In genomic region chr2:168252639-168253292, GRCm38 (mm10) we compare ENCODE assay signal across 9 mouse cellular contexts. TPM values are rescaled to one million over a fixed set of nuclear protein-coding genes. Genes with fewer than 3 reads are reported as not detected.
A peak's percentile ranks its signal among the peaks of the same experiment; 100 is the strongest.
DNase-seq lines count a peak whose midpoint lies in the region; ATAC-seq and TF ChIP-seq lines count a peak whose summit lies in the region.
"Had no signal": no experiment of that assay in that cellular context is flagged by ENCODE, and none has a peak within 500 bp of the region (broad histone marks: within the 10 kb centered on the region; RNA-seq: fewer than 3 reads in every experiment).

No protein-coding gene starts in this region.

- H3K4me3 ChIP-seq in forebrain, postnatal 0 days (ENCODE audit: low read depth, low read length), result no peak overlapping the region
- H3K4me3 ChIP-seq in limb, embryonic 15.5 days, result no peak overlapping the region

- H3K4me2 ChIP-seq in forebrain, postnatal 0 days (ENCODE audit: low read depth), result no peak overlapping the region
- peak overlapping the region; percentile 13; the same call in 1 of the 2 replicates for H3K4me2 ChIP-seq in limb, embryonic 15.5 days

- 11% methylated on average over 16 of the region's 16 CpGs for WGBS in forebrain, postnatal 0 days
- 11% methylated on average over 16 of the region's 16 CpGs for WGBS in limb, embryonic 15.5 days

- peak; percentile 51 to 77 for DNase-seq in cerebellum, postnatal 14 days
- DNase-seq in cerebellum, adult 11 months, result no peak
- DNase-seq in T-cell, adult 2 months (ENCODE audit: low spot score), result peak; percentile 33
- peak; percentile 66 for DNase-seq in forebrain, postnatal 0 days
- DNase-seq in natural killer cell, adult 2 months (ENCODE audit: low spot score in 2 of 2), result peak; percentile 30 to 43
- DNase-seq in urinary bladder, postnatal 36 days (ENCODE audit: low spot score in 2 of 2), result no peak

- H3K36me3 ChIP-seq in forebrain, postnatal 0 days (ENCODE audit: insufficient read depth), result no peaks in the 10 kb centered on the region
- H3K36me3 ChIP-seq in limb, embryonic 15.5 days, result no peaks in the 10 kb centered on the region

- no peak overlapping the region for H3K9ac ChIP-seq in forebrain, postnatal 0 days
- no peak overlapping the region for H3K9ac ChIP-seq in limb, embryonic 15.5 days

- H3K27ac ChIP-seq in forebrain, postnatal 0 days (ENCODE audit: low read depth, low read length), result 0 out of 2 replicates have a peak overlapping the region, but pooled peaks have one; percentile 15
- no peak overlapping the region for H3K27ac ChIP-seq in limb, embryonic 15.5 days

- peaks cover 6% of the 10 kb centered on the region; the same call in 1 of the 2 replicates for H3K4me1 ChIP-seq in forebrain, postnatal 0 days (ENCODE audit: insufficient read depth)
- H3K4me1 ChIP-seq in limb, embryonic 15.5 days, result peaks cover 6% of the 10 kb centered on the region; the same call in 1 of the 2 replicates

- H3K27me3 ChIP-seq in forebrain, postnatal 0 days (ENCODE audit: insufficient read depth, low read length), result no peaks in the 10 kb centered on the region
- peaks cover 4% of the 10 kb centered on the region; the same call in 1 of the 2 replicates for H3K27me3 ChIP-seq in limb, embryonic 15.5 days

- no peak for ATAC-seq in forebrain, postnatal 0 days
- no peak for ATAC-seq in limb, embryonic 15.5 days (ENCODE audit: insufficient number of reproducible peaks, low FRiP score, low TSS enrichment, low read depth)
- ATAC-seq in erythroid progenitor cell, adult 5-6 weeks (replicated peaks; ENCODE audit: low FRiP score, poor library complexity, severe bottlenecking), result no peak
- ATAC-seq: Patski had no signal

- no peaks in the 10 kb centered on the region for H3K9me3 ChIP-seq in forebrain, postnatal 0 days (ENCODE audit: low read length)
- no peaks in the 10 kb centered on the region for H3K9me3 ChIP-seq in limb, embryonic 15.5 days

- peak; percentile 77 for TF ChIP-seq CTCF in forebrain, postnatal 0 days (IDR thresholded peaks at IDR 0.05; ENCODE audit: low read depth)

RNA-seq across cellular contexts. Expression of gene Mocs3, which starts 22.3 kb away (rescaled TPM):
- 23.1 and 23.6 TPM in 2 replicates for total RNA-seq in forebrain, postnatal 0 days (2014; rRNA removed)
- polyA plus RNA-seq in forebrain, postnatal 0 days (2015; fragmentation: Nextera tagmentation; extraction: Ambion mirVana), result 8.6 and 9.9 TPM in 2 replicates
- 5.5 and 6.8 TPM in 2 replicates for polyA plus RNA-seq in limb, embryonic 15.5 days (2015; fragmentation: Nextera tagmentation; extraction: Ambion mirVana)
- 0.72 and 1.7 TPM in 2 replicates for total RNA-seq in erythroid progenitor cell, adult 5-6 weeks (2015; ENCODE audit: low replicate concordance)
- 1.2 and 1.3 TPM in 2 replicates for total RNA-seq in erythroid progenitor cell, adult 5-6 weeks (2017; ENCODE audit: low replicate concordance)

RNA-seq across cellular contexts. Expression of gene Dpm1, which starts 22.4 kb away (rescaled TPM):
- total RNA-seq in forebrain, postnatal 0 days (2014; rRNA removed), result 13.4 and 21.4 TPM in 2 replicates
- polyA plus RNA-seq in forebrain, postnatal 0 days (2015; fragmentation: Nextera tagmentation; extraction: Ambion mirVana), result 94.5 and 112 TPM in 2 replicates
- 90.4 and 92.1 TPM in 2 replicates for polyA plus RNA-seq in limb, embryonic 15.5 days (2015; fragmentation: Nextera tagmentation; extraction: Ambion mirVana)
- 44.0 TPM in 2 replicates for total RNA-seq in erythroid progenitor cell, adult 5-6 weeks (2015; ENCODE audit: low replicate concordance)
- 5.4 and 18.9 TPM in 2 replicates for total RNA-seq in erythroid progenitor cell, adult 5-6 weeks (2017; ENCODE audit: low replicate concordance)

RNA-seq across cellular contexts. Expression of gene Gm20716, which starts 22.6 kb away (rescaled TPM):
- total RNA-seq in forebrain, postnatal 0 days (2014; rRNA removed), result 42.9 and 47.9 TPM in 2 replicates
- 9.1 and 16.3 TPM in 2 replicates for polyA plus RNA-seq in forebrain, postnatal 0 days (2015; fragmentation: Nextera tagmentation; extraction: Ambion mirVana)
- 13.4 and 17.7 TPM in 2 replicates for polyA plus RNA-seq in limb, embryonic 15.5 days (2015; fragmentation: Nextera tagmentation; extraction: Ambion mirVana)
- 9.7 and 14.3 TPM in 2 replicates for total RNA-seq in erythroid progenitor cell, adult 5-6 weeks (2015; ENCODE audit: low replicate concordance)
- 23.0 and 28.4 TPM in 2 replicates for total RNA-seq in erythroid progenitor cell, adult 5-6 weeks (2017; ENCODE audit: low replicate concordance)

RNA-seq across cellular contexts. Expression of gene Kcng1, which starts 28.8 kb away (rescaled TPM):
- 2.0 and 2.6 TPM in 2 replicates for total RNA-seq in forebrain, postnatal 0 days (2014; rRNA removed)
- polyA plus RNA-seq in forebrain, postnatal 0 days (2015; fragmentation: Nextera tagmentation; extraction: Ambion mirVana), result 6.6 and 8.2 TPM in 2 replicates
- 0.86 and 1.4 TPM in 2 replicates for polyA plus RNA-seq in limb, embryonic 15.5 days (2015; fragmentation: Nextera tagmentation; extraction: Ambion mirVana)
- total RNA-seq in erythroid progenitor cell, adult 5-6 weeks (2015; ENCODE audit: low replicate concordance), result not detected in 2 replicates
- not detected in 2 replicates for total RNA-seq in erythroid progenitor cell, adult 5-6 weeks (2017; ENCODE audit: low replicate concordance)
- polyA plus RNA-seq: Patski had no signal

RNA-seq across cellular contexts. Expression of gene Adnp, which starts 45.9 kb away (rescaled TPM):
- total RNA-seq in forebrain, postnatal 0 days (2014; rRNA removed), result 22.0 and 41.8 TPM in 2 replicates
- polyA plus RNA-seq in forebrain, postnatal 0 days (2015; fragmentation: Nextera tagmentation; extraction: Ambion mirVana), result 9.2 and 15.4 TPM in 2 replicates
- 3.1 and 3.6 TPM in 2 replicates for polyA plus RNA-seq in limb, embryonic 15.5 days (2015; fragmentation: Nextera tagmentation; extraction: Ambion mirVana)
- total RNA-seq in erythroid progenitor cell, adult 5-6 weeks (2015; ENCODE audit: low replicate concordance), result 18.0 and 38.1 TPM in 2 replicates
- 0.53 and 17.5 TPM in 2 replicates for total RNA-seq in erythroid progenitor cell, adult 5-6 weeks (2017; ENCODE audit: low replicate concordance)

Comparison
In these comparisons a context has a peak if more than half of its experiments do, and no peak if none do; other contexts are left out.
1. DNase-seq: peak in cerebellum, postnatal 14 days (2 of 2), T-cell, adult 2 months (single experiment), forebrain, postnatal 0 days (single experiment) and natural killer cell, adult 2 months (2 of 2); none in cerebellum, adult 11 months (single experiment) and urinary bladder, postnatal 36 days (0 of 2).